Mouse (Mus musculus) mouse embryonic stem cell (cell line): ENCODE results near the gene Sh2b2.

ENCODE experiments used
- in situ Hi-C, 2 experiments: fragments of 300-500 bp; cut with MboI; formaldehyde crosslinking; loops; 1 replicate in 1 of 2; 3 replicates in 1 of 2; pipeline ENCODE4 v1.14.3; 2019 to 2020; ENCODE audit warnings: low sequenced_read_pairs in 2 of 2, low pct_unique_long_range_greater_than_20kb in 1 of 2, mixed read lengths in 1 of 2; ENCODE audit not compliant: unreplicated experiment in 1 of 2

The Sh2b2 gene

GRCm38 (mm10) chr5:136201832-136202231 lies 44.5 kb downstream of the Sh2b2 start:
- in situ Hi-C loops = no loop called here

- in situ Hi-C loops = loop anchor here (5.0 to 10.0 kb wide), 2 partner anchors 45 to 53 kb away; partner anchors contain the start of gene Sh2b2 (in 1 of the 2)
Measured at GRCm38 (mm10) chr5:136199526-136199925, 46.8 kb downstream of the Sh2b2 start.

GRCm38 (mm10) chr5:136198474-136199391 lies 47.6 kb downstream of the Sh2b2 start, which contains the start of gene Prkrip1:
TSS of gene Prkrip1 (minus strand) at chr5:136198963.
- in situ Hi-C loops = loop anchor here (5.0 to 10.0 kb wide), 2 partner anchors 46 to 54 kb away; partner anchors contain the start of gene Sh2b2 (in 1 of the 2)

GRCm38 (mm10) chr5:136191870-136192269 lies 54.5 kb downstream of the Sh2b2 start:
- in situ Hi-C loops = loop anchor here in 1 of 2 experiments (10.0 kb wide), 1 partner anchor 53 kb away; the partner anchor contains the start of gene Sh2b2

GRCm38 (mm10) chr5:136186723-136187122 lies 59.6 kb downstream of the Sh2b2 start:
- in situ Hi-C loops = no loop called here

- in situ Hi-C loops = no loop called here
Measured at GRCm38 (mm10) chr5:136183766-136184165, 62.6 kb downstream of the Sh2b2 start.

- in situ Hi-C loops = no loop called here
Measured at GRCm38 (mm10) chr5:136182830-136183229, 63.5 kb downstream of the Sh2b2 start.

GRCm38 (mm10) chr5:136182049-136182448 lies 64.3 kb downstream of the Sh2b2 start:
- in situ Hi-C loops = no loop called here

- in situ Hi-C loops = no loop called here
Measured at GRCm38 (mm10) chr5:136181197-136181596, 65.2 kb downstream of the Sh2b2 start.

- in situ Hi-C loops = no loop called here
Measured at GRCm38 (mm10) chr5:136179594-136179993, 66.8 kb downstream of the Sh2b2 start.

- in situ Hi-C loops = no loop called here
Measured at GRCm38 (mm10) chr5:136173606-136174463, 72.5 kb downstream of the Sh2b2 start.

GRCm38 (mm10) chr5:136172939-136173338 lies 73.4 kb downstream of the Sh2b2 start:
- in situ Hi-C loops = no loop called here

GRCm38 (mm10) chr5:136171363-136172341 lies 74.7 kb downstream of the Sh2b2 start:
- in situ Hi-C loops = no loop called here

- in situ Hi-C loops = no loop called here
Measured at GRCm38 (mm10) chr5:136170512-136171362, 75.6 kb downstream of the Sh2b2 start, which contains the start of gene Orai2. TSS of gene Orai2 (minus strand) at chr5:136170713.

GRCm38 (mm10) chr5:136169626-136170511 lies 76.5 kb downstream of the Sh2b2 start:
- in situ Hi-C loops = no loop called here
